Mouse (Mus musculus): ENCODE data around the gene Ptpn7. TPM values are rescaled to one million over a fixed set of nuclear protein-coding genes. Genes with fewer than 3 reads are reported as not detected.

Gene Ptpn7
- total and polyA plus RNA-seq, 3 experiments: 202 to 215 TPM; not detected in 1

GRCm38 (mm10) chr1:135148996-135149395 lies 16.5 kb downstream of the Ptpn7 start:
- Histone ChIP-seq H3K79me2 (ENCODE audit: control insufficient read depth, insufficient read depth, low read length, poor library complexity) (peaks cover 22% of the 10 kb centered on the region), H3K9me3 (replicated peaks; ENCODE audit: insufficient read depth, low read length) (no peaks in the 10 kb centered on the region), H3K36me3 (ENCODE audit: control insufficient read depth in 1 of 2, insufficient read depth in 2 of 2, low read length in 2 of 2) (peaks cover under 1 to 9% of the 10 kb centered on the region in 2 experiments), H3K4me1 (ENCODE audit: control insufficient read depth in 1 of 2, insufficient read depth in 2 of 2, low read length in 2 of 2) (peaks cover 0 to 9% of the 10 kb centered on the region in 2 experiments; a peak in 2 of 4 replicates), H3K27me3 (ENCODE audit: control insufficient read depth in 1 of 2, insufficient read depth in 2 of 2, low read length in 2 of 2) (no peaks in the 10 kb centered on the region), H3K4me3 (ENCODE audit: control insufficient read depth in 1 of 2, insufficient read depth in 1 of 2, low read depth in 2 of 2, low read length in 2 of 2) (no peak overlapping the region), H3K9ac (ENCODE audit: control insufficient read depth, low read depth, low read length, poor library complexity, severe bottlenecking) (no peak overlapping the region), H3K27ac (ENCODE audit: control insufficient read depth, low read depth, low read length) (no peak overlapping the region)
- DNase-seq (ENCODE audit: low read depth, low spot score): no peak
- TF ChIP-seq POLR2AphosphoS5 (IDR thresholded peaks at IDR 0.05; ENCODE audit: borderline replicate concordance, low read depth, low read length) (no peak), ETS1 (IDR thresholded peaks at IDR 0.05; ENCODE audit: low read depth, low read length) (no peak), RAD21 (IDR thresholded peaks at IDR 0.05; ENCODE audit: low read depth, low read length) (no peak), ZC3H11A (IDR thresholded peaks at IDR 0.05; ENCODE audit: low read depth, low read length) (no peak), EP300 (IDR thresholded peaks at IDR 0.05; ENCODE audit: low read depth in 1 of 2, low read length in 2 of 2) (no peak), NRF1 (IDR thresholded peaks at IDR 0.05; ENCODE audit: insufficient read depth, low read depth, low read length, poor library complexity, severe bottlenecking) (no peak), MAZ (IDR thresholded peaks at IDR 0.05; ENCODE audit: low read depth, low read length) (no peak), SIN3A (IDR thresholded peaks at IDR 0.05; ENCODE audit: low read length) (no peak), SMC3 (IDR thresholded peaks at IDR 0.05; ENCODE audit: low read depth, low read length) (no peak), ZKSCAN1 (IDR thresholded peaks at IDR 0.05; ENCODE audit: low read depth, low read length) (no peak), CHD2 (IDR thresholded peaks at IDR 0.05; ENCODE audit: low read length) (no peak), USF1 (IDR thresholded peaks at IDR 0.05; ENCODE audit: low read depth, low read length) (no peak), MYC (IDR thresholded peaks at IDR 0.05; ENCODE audit: low read depth, low read length) (no peak), TAL1 (IDR thresholded peaks at IDR 0.05; ENCODE audit: low read length) (no peak)

- no peaks in the 10 kb centered on the region for H3K9me3 ChIP-seq (replicated peaks; ENCODE audit: insufficient read depth, low read length)
- peaks cover 0 to 8% of the 10 kb centered on the region in 2 experiments; a peak in 1 of 4 replicates for H3K4me1 ChIP-seq (ENCODE audit: control insufficient read depth in 1 of 2, insufficient read depth in 2 of 2, low read length in 2 of 2)
- H3K36me3 ChIP-seq (ENCODE audit: control insufficient read depth in 1 of 2, insufficient read depth in 2 of 2, low read length in 2 of 2): peaks cover 2 to 4% of the 10 kb centered on the region in 2 experiments; a peak in 3 of 4 replicates
- no peak for TF ChIP-seq USF2 (IDR thresholded peaks at IDR 0.05; ENCODE audit: borderline replicate concordance in 1 of 2, insufficient read depth in 1 of 2, low read depth in 1 of 2, low read length in 2 of 2)
- no peak for TF ChIP-seq NRF1 (IDR thresholded peaks at IDR 0.05; ENCODE audit: insufficient read depth, low read depth, low read length, poor library complexity, severe bottlenecking)
- H3K4me3 ChIP-seq (ENCODE audit: control insufficient read depth in 1 of 2, insufficient read depth in 1 of 2, low read depth in 2 of 2, low read length in 2 of 2): no peak overlapping the region
- no peak overlapping the region for H3K9ac ChIP-seq (ENCODE audit: control insufficient read depth, low read depth, low read length, poor library complexity, severe bottlenecking)
- peaks cover 3% of the 10 kb centered on the region for H3K79me2 ChIP-seq (ENCODE audit: control insufficient read depth, insufficient read depth, low read length, poor library complexity)
- H3K27me3 ChIP-seq (ENCODE audit: control insufficient read depth in 1 of 2, insufficient read depth in 2 of 2, low read length in 2 of 2): no peaks in the 10 kb centered on the region
- no peak overlapping the region for H3K27ac ChIP-seq (ENCODE audit: control insufficient read depth, low read depth, low read length)
- no peak for DNase-seq (ENCODE audit: low read depth, low spot score)
These were observed 21.5 kb downstream of the Ptpn7 start for GRCm38 (mm10) chr1:135154011-135154410.
